Mouse (Mus musculus) lung, postnatal 0 days (tissue): ENCODE results near the gene Hbb-bs. TPM values are rescaled to one million over a fixed set of nuclear protein-coding genes. Genes with fewer than 3 reads are reported as not detected.
"Not testable (repeated sequence)": the region's sequence is repeated elsewhere in the genome, so short reads cannot be mapped to it uniquely, and the experiment has no call there.

Experiments used
- ATAC-seq: fragments of 200-750 bp; cut with Nextera tagmentation; 2 replicates; pipeline ENCODE4 v1.8.0; 2017; ENCODE audit warnings: moderate library complexity
- DNase-seq: peaks from one replicate; pipeline ENCODE4 v3.0.0-alpha.2; 2016; ENCODE audit warnings: low spot score
- H3K27ac ChIP-seq: fragments of 300-500 bp; sonication (generic); 2 replicates; pipeline ENCODE4 v1.5.1; 2014; ENCODE audit warnings: antibody characterized with exemption, mild to moderate bottlenecking, low read length, mixed read lengths
- H3K27me3 ChIP-seq: fragments of 300-500 bp; sonication (generic); replicated peaks from 2 replicates; pipeline ENCODE4 v1.6.1; 2014; ENCODE audit warnings: low read length, mixed read lengths; ENCODE audit not compliant: insufficient read depth
- H3K36me3 ChIP-seq: fragments of 300-500 bp; sonication (generic); 2 replicates; pipeline ENCODE4 v1.6.1; 2014; ENCODE audit warnings: low read length, mixed read lengths; ENCODE audit not compliant: insufficient read depth
- H3K4me1 ChIP-seq: fragments of 300-500 bp; sonication (generic); 2 replicates; pipeline ENCODE4 v1.6.1; 2014; ENCODE audit warnings: antibody characterized with exemption, low read depth, low read length, mixed read lengths; ENCODE audit not compliant: insufficient read depth
- H3K4me2 ChIP-seq: fragments of 300-500 bp; sonication (generic); replicated peaks from 2 replicates; pipeline ENCODE4 v1.6.1; 2014; ENCODE audit warnings: low read depth, mild to moderate bottlenecking, low read length, moderate library complexity, mixed read lengths
- H3K4me3 ChIP-seq: fragments of 300-500 bp; sonication (generic); 2 replicates; pipeline ENCODE4 v1.5.1; 2014; ENCODE audit warnings: low read depth, low read length
- H3K9ac ChIP-seq: fragments of 300-500 bp; sonication (generic); replicated peaks from 2 replicates; pipeline ENCODE4 v1.6.1; 2014; ENCODE audit warnings: low read depth, mild to moderate bottlenecking
- H3K9me3 ChIP-seq: fragments of 300-500 bp; sonication (generic); 2 replicates; pipeline ENCODE4 v1.6.1; 2016; ENCODE audit warnings: low read length, mixed read lengths
- CTCF ChIP-seq: IDR thresholded peaks from 2 replicates; pipeline ENCODE4 v1.5.1; 2016; ENCODE audit warnings: antibody characterized with exemption, mild to moderate bottlenecking
- EP300 ChIP-seq: IDR thresholded peaks from 2 replicates; pipeline ENCODE4 v1.6.1; 2016; ENCODE audit warnings: antibody characterized with exemption, mild to moderate bottlenecking, control low read depth
- WGBS: fragments of 180-500 bp; shearing (Covaris S2); extraction: QIAGEN DNeasy Blood & Tissue Kit; methylation state at CpG from one replicate; pipeline ENCODE4 v1.1.7; 2014; 5-methylcytosine and 5-hydroxymethylcytosine counted together
- polyA plus RNA-seq: library from polyadenylated mRNA; unstranded; fragments of >200 nt; fragmentation: Nextera tagmentation; extraction: Ambion mirVana; gene quantifications from 2 replicates; pipeline ENCODE4 v1.2.1, GENCODE M21; 2015

Hbb-bs gene
- polyA plus RNA-seq, 1 experiment from 2014 or later = 19,829 TPM

DNA sequence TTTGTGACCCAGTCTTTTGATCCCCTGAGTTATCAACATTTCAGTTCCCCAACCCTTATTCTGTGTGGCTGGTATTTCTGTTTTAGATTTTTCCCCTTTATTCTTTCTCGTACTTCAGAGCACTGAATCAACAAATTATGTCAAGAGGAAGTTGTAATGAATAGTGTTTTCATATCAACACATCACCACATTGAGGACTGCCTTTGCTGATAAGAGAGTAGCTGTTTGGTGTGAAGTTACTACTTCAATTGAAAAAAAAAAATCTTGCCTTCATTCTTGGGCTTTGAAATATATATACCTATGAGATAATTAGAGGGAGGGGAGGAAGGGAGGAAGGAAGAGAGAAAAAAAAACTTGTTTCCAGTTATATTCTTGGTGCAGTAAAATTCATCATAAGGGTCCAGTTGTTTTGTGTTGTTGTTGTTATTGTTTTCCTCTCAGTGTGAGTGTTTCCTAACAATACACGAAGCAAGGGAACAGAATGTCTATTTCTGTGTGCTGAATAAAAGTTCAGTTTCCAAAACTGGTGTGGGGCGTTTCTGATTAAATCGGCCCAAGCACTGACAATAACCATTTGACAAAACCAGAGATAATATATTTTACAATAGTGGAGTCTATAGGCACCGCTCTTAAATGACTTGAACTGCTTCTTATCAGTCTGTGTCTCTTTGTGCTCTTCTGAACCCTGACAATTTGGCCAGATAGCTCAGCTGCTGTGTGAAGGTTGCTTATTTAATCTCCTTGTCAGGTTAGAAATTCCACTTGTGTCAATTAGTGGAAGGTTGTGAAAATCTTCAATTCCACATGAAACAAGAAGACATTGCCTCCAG, 18.7 kb downstream of the Hbb-bs start:
- Histone ChIP-seq H3K9ac (no peak overlapping the region), H3K36me3 (no peaks in the 10 kb centered on the region), H3K4me3 (no peak overlapping the region), H3K27me3 (no peaks in the 10 kb centered on the region), H3K27ac (no peak overlapping the region), H3K4me1 (no peaks in the 10 kb centered on the region), H3K9me3 (no peaks in the 10 kb centered on the region), H3K4me2 (no peak overlapping the region)
- WGBS = 32% methylated on average over 5 of the region's 5 CpGs
- TF ChIP-seq CTCF (no peak), EP300 (no peak)
- ATAC-seq (no peak), DNase-seq (no peak)

DNA sequence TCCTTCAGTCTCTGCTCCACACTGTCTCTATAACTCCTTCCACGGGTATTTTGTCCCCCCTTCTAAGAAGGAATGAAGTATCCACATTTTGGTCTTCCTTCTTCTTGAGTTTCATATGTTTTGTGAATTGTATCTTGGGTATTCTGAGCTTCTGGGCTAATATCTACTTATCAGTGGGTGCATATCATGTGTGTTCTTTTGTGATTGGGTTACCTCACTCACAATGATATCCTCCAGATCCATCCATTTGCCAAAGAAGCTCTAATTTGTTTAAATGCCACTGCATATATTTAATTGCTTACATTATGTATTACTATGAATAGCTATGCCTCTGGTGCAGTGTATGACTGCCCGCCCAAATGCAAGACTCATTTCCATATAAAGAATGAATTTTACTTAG, 19.8 kb downstream of the Hbb-bs start:
- WGBS = 66% methylated on average over 2 of the region's 2 CpGs
- H3K27ac ChIP-seq, H3K9me3 ChIP-seq, H3K27me3 ChIP-seq, ATAC-seq, H3K36me3 ChIP-seq, H3K4me2 ChIP-seq, DNase-seq, H3K9ac ChIP-seq, H3K4me3 ChIP-seq, H3K4me1 ChIP-seq: not testable (repeated sequence)

DNA sequence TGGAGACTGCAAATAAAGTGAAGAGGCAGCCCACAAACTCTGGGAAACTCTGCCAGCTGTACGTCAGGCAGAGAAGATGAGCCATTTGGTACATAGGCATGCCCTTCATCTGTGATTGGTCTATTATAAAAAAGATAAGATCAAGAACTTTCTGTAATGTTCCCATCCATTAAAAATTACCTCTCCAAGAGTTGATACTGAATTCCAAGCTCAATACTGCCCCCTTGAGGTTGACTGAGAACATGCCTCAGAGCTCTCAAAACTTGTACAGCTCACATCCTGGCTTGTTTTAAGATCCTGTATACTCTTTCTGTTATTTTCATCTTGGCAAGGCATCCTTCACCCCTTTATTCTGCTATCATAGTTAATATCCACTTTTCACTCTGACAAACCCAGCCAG, 21.0 kb downstream of the Hbb-bs start:
- no peaks in the 10 kb centered on the region for H3K4me1 ChIP-seq
- H3K9ac ChIP-seq = no peak overlapping the region
- no peaks in the 10 kb centered on the region for H3K9me3 ChIP-seq
- no peaks in the 10 kb centered on the region for H3K36me3 ChIP-seq
- TF ChIP-seq CTCF (peak; percentile 57), EP300 (no peak)
- H3K4me2 ChIP-seq = no peak overlapping the region
- DNase-seq (peak; percentile 32), ATAC-seq (no peak)
- WGBS = 52% methylated on average over 1 of the region's 1 CpGs
- no peaks in the 10 kb centered on the region for H3K27me3 ChIP-seq
- H3K27ac ChIP-seq = no peak overlapping the region
- H3K4me3 ChIP-seq = no peak overlapping the region

DNA sequence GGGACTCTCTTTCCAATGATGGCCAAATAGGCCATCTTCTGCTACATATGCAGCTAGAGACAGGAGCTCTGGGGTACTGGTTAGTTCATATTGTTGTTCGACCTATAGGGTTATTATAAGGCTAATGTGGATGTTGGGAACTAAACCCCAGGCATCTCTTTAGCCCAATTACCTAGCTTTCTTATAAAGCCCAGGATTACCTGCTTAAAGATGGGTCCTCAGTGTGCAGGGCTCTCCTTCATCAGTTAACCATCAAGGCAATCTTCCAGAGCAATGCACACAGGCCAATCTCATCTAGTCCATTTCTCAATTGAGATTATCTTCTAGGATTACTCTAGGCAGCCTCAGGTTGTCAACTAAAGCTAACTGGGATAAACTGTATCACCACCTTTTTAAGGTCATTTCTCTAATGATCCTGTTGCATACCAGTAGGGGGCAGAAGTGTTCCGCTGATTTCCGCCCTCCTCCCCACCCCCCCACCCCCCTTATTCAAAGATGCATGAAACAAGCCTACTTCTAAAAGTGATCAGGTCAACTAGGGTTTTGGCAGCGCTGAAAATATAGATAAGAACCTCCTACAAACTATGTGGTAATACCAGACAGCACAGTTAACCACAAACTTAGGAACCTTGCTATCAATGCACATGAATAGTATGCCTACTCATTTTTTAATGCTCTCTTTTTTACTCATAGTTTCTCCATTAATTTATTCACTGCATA, 35.1 kb downstream of the Hbb-bs start:
- Histone ChIP-seq H3K36me3 (no peaks in the 10 kb centered on the region), H3K4me3 (no peak overlapping the region), H3K9me3 (no peaks in the 10 kb centered on the region), H3K4me2 (no peak overlapping the region), H3K4me1 (no peaks in the 10 kb centered on the region), H3K27ac (no peak overlapping the region), H3K27me3 (no peaks in the 10 kb centered on the region), H3K9ac (no peak overlapping the region)
- TF ChIP-seq EP300 (no peak), CTCF (no peak)
- WGBS = 17% methylated on average over 4 of the region's 4 CpGs
- DNase-seq = no peak
- ATAC-seq = no peak

DNA sequence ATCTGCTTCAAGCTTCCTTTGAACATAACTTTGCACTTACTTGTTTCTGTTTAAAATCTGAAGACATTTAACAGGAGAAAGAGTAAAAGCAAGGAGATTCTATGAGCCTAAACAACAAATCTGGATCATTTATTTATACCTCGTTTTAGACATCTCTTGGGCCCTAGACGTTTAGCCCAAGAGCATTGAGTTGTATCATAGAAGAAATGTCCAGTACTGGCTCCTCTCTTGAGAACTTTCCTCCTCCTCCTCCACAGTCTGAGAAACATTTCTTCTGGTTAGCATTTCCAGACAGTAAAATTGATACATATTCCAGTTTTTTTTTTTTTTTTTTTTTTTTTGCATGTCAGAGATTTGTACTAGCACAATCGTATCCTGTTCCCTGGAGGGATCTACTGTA, 36.2 kb downstream of the Hbb-bs start, which contains the start of gene Olfr67:
Olfr67 (minus strand) TSS at position 101 of the 400 bp plus-strand sequence.
- Histone ChIP-seq H3K4me1 (no peaks in the 10 kb centered on the region), H3K27ac (no peak within 1 kb of the TSS), H3K4me2 (no peak within 1 kb of the TSS), H3K9me3 (no peaks in the 10 kb centered on the region), H3K9ac (no peak within 1 kb of the TSS), H3K4me3 (no peak within 1 kb of the TSS), H3K36me3 (no peaks in the 10 kb centered on the region), H3K27me3 (no peaks in the 10 kb centered on the region)
- ATAC-seq = no peak
- DNase-seq = no peak
- TF ChIP-seq EP300 (no peak), CTCF (no peak)
- WGBS = 59% methylated on average over 3 of the region's 3 CpGs

DNA sequence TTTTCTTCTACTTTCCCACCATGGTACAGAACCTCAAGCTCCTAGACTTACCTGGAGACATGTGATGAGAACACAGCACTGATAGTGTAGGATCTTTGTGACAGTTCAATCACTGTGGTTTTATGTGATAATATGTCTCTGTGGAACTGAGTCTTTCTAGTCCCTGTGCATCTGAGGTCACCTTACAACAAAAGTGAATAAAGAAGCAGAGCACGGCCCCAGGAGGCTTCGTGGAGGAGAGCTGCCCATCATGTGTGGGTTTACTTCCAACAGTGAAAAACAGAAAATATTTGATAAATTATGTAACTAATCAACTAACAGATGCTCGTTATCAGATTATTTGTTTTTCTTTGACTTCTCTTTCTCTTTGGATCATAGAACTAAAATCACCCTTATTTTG, 48.3 kb downstream of the Hbb-bs start, which contains the start of gene Olfr68:
Olfr68 (minus strand) TSS at position 101 of the 400 bp plus-strand sequence.
- TF ChIP-seq EP300 = no peak
- no peak for TF ChIP-seq CTCF
- no peak for DNase-seq
- Histone ChIP-seq H3K27me3 (no peaks in the 10 kb centered on the region), H3K36me3 (no peaks in the 10 kb centered on the region), H3K4me2 (no peak within 1 kb of the TSS), H3K4me1 (no peaks in the 10 kb centered on the region), H3K27ac (no peak within 1 kb of the TSS), H3K9me3 (no peaks in the 10 kb centered on the region), H3K4me3 (no peak within 1 kb of the TSS), H3K9ac (no peak within 1 kb of the TSS)
- 64% methylated on average over 3 of the region's 3 CpGs for WGBS
- ATAC-seq = no peak

DNA sequence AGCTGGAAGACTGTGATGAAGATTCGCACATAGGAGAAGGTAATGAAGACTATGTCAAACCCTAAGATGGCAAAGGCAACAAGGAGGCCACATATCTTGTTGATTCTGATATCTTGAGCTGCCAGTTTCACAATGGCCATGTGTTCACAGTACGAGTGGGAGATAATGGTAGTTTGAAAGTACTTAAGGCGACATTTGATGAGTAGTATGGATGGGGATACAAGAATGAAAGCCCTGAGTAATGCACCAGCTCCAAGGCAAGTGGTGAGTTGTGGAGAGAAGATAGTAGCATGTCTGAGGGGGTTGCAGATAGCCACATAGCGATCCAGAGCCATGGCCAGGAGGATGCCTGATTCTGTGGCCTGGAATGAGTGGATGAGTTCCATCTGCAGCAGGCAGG, 50.2 kb downstream of the Hbb-bs start:
- H3K4me3 ChIP-seq, H3K9ac ChIP-seq, H3K27ac ChIP-seq, H3K9me3 ChIP-seq, H3K36me3 ChIP-seq, H3K27me3 ChIP-seq, DNase-seq, H3K4me1 ChIP-seq, ATAC-seq, H3K4me2 ChIP-seq: not testable (repeated sequence)
- 74% methylated on average over 4 of the region's 4 CpGs for WGBS
